Mouse (Mus musculus) frontal cortex, postnatal 14 days (tissue): Measurements from ENCODE around the gene Vmn2r12.
"Not testable (repeated sequence)": the region's sequence is repeated elsewhere in the genome, so short reads cannot be mapped to it uniquely, and the experiment has no call there.

ENCODE experiments used
- DNase-seq, 2 experiments: peaks; one replicate each; pipeline ENCODE4 v3.0.0; 2022; ENCODE audit warnings: low spot score in 2 of 2

The Vmn2r12 gene

GRCm38 (mm10) chr5:109097850-109098249 lies at the start of gene Vmn2r12:
Gene Vmn2r12, minus strand, starts transcription at chr5:109097950.
- not testable (repeated sequence) for DNase-seq

- DNase-seq = no peak
Measured at GRCm38 (mm10) chr5:109139546-109139945, 41.8 kb upstream of the Vmn2r12 start.

GRCm38 (mm10) chr5:109136731-109137130 lies 39.0 kb upstream of the Vmn2r12 start:
- no peak for DNase-seq

- DNase-seq = not testable (repeated sequence)
Measured at GRCm38 (mm10) chr5:109096482-109096881, 1.3 kb downstream of the Vmn2r12 start.

- DNase-seq = not testable (repeated sequence)
Measured at GRCm38 (mm10) chr5:109072016-109072415, 25.7 kb downstream of the Vmn2r12 start.

- not testable (repeated sequence) for DNase-seq
Measured at GRCm38 (mm10) chr5:109059469-109059868, 38.3 kb downstream of the Vmn2r12 start, which contains the start of gene Vmn2r11. Gene Vmn2r11, minus strand, starts transcription at chr5:109059569.

GRCm38 (mm10) chr5:109055286-109055685 lies 42.5 kb downstream of the Vmn2r12 start:
- no peak for DNase-seq
